ENCODE assay signal across 11 mouse cellular contexts in the genomic region with DNA sequence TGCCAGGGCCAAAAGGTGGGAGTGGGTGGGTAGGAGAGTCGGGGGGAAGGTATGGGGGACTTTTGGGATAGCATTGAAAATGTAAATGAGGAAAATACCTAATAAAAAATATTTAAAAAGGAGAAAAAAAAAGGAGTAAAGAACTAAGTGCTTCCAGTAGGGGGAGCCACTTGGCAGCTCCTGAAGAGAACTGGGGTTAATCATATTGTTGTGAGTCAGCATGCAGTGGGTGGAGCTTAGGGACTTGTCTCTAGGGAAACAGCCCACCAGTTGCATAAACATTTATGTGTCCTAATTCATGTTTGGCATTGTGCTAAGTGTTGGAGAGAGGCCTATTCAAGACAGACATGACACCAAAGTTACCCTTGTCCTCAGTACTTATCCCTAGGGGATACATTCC.
DNase-seq lines count a peak whose midpoint lies in the region; ATAC-seq and TF ChIP-seq lines count a peak whose summit lies in the region.
"Had no signal": no experiment of that assay in that cellular context is flagged by ENCODE, and none has a peak within 500 bp of the region (broad histone marks: within the 10 kb centered on the region; RNA-seq: fewer than 3 reads in every experiment).

No protein-coding gene starts in this region.

- H3K36me3 ChIP-seq in liver, postnatal 0 days (replicated peaks; ENCODE audit: insufficient read depth, low read length), result no peaks in the 10 kb centered on the region
- H3K36me3 ChIP-seq in forebrain, embryonic 16.5 days (ENCODE audit: control insufficient read depth, insufficient read depth), result no peaks in the 10 kb centered on the region

- TF ChIP-seq CTCF in gastrocnemius, adult 2 months (IDR thresholded peaks at IDR 0.05), result peak; percentile 42
- peak; percentile 33 for TF ChIP-seq CTCF in liver, postnatal 0 days (IDR thresholded peaks at IDR 0.05; ENCODE audit: low read depth)

- 35% methylated on average over 1 of the region's 1 CpGs for WGBS in liver, postnatal 0 days (ENCODE audit: insufficient replicate concordance)
- 68% methylated on average over 1 of the region's 1 CpGs for WGBS in forebrain, embryonic 16.5 days

- no peak for DNase-seq in gastrocnemius, adult 2 months
- DNase-seq in gastrocnemius, postnatal 14 days, result no peak
- DNase-seq in liver, postnatal 0 days, result peak; percentile 19
- no peak for DNase-seq in liver
- DNase-seq in adrenal gland, adult 8-10 months, result peak; percentile 9
- DNase-seq in lung, postnatal 36 days, result peak; percentile 47
- no peak for DNase-seq in layer of hippocampus, adult 9-10 months (ENCODE audit: low spot score)
- DNase-seq: cerebellum, postnatal 36 days had no signal

- no peak overlapping the region for H3K9ac ChIP-seq in liver, postnatal 0 days (replicated peaks)
- H3K9ac ChIP-seq in forebrain, embryonic 16.5 days (replicated peaks; ENCODE audit: low read depth, low read length), result no peak overlapping the region

- no peak overlapping the region for H3K4me2 ChIP-seq in liver, postnatal 0 days (ENCODE audit: low read depth, low read length)
- H3K4me2 ChIP-seq in forebrain, embryonic 16.5 days (ENCODE audit: low read length), result no peak overlapping the region

- no peak for TF ChIP-seq EP300 in liver, postnatal 0 days (IDR thresholded peaks at IDR 0.05; ENCODE audit: low read depth)

- intact Hi-C loops in gastrocnemius, adult 2 months (cut with DNase I), result loop anchor here (5.0 kb wide), 1 partner anchor 307 kb away; no protein-coding TSS in a partner anchor
- intact Hi-C loops in gastrocnemius, postnatal 14 days (cut with DNase I; ENCODE audit: low total_unique reads), result no loop called here

- ATAC-seq in liver, postnatal 0 days, result no peak
- no peak for ATAC-seq in forebrain, embryonic 16.5 days
- ATAC-seq: CD4-positive, CD25-positive, alpha-beta regulatory T cell, adult 4 months had no signal

- H3K9me3 ChIP-seq in liver, postnatal 0 days (ENCODE audit: low read length), result no peaks in the 10 kb centered on the region
- no peaks in the 10 kb centered on the region for H3K9me3 ChIP-seq in forebrain, embryonic 16.5 days (ENCODE audit: control insufficient read depth, low read length)

- H3K27me3 ChIP-seq in liver, postnatal 0 days (ENCODE audit: insufficient read depth, low read length), result no peaks in the 10 kb centered on the region
- H3K27me3 ChIP-seq in forebrain, embryonic 16.5 days (replicated peaks; ENCODE audit: control insufficient read depth, insufficient read depth, low read length), result no peaks in the 10 kb centered on the region

- H3K4me1 ChIP-seq in liver, postnatal 0 days (ENCODE audit: insufficient read depth), result no peaks in the 10 kb centered on the region
- H3K4me1 ChIP-seq in forebrain, embryonic 16.5 days (replicated peaks; ENCODE audit: control insufficient read depth, insufficient read depth, low read length), result peaks cover 11% of the 10 kb centered on the region

- no peak overlapping the region for H3K27ac ChIP-seq in gastrocnemius, adult 2 months
- H3K27ac ChIP-seq in liver, postnatal 0 days (ENCODE audit: low read depth), result no peak overlapping the region
- H3K27ac ChIP-seq in forebrain, embryonic 16.5 days (ENCODE audit: low read length), result no peak overlapping the region

- H3K4me3 ChIP-seq in gastrocnemius, adult 2 months, result no peak overlapping the region
- H3K4me3 ChIP-seq in liver, postnatal 0 days (ENCODE audit: low read depth, low read length), result no peak overlapping the region
- H3K4me3 ChIP-seq in forebrain, embryonic 16.5 days (replicated peaks; ENCODE audit: low read length), result no peak overlapping the region
- H3K4me3 ChIP-seq: erythroblast, embryonic 14.5 days had no signal

Comparison
In these comparisons a context has a peak if more than half of its experiments do, and no peak if none do; other contexts are left out.
1. DNase-seq: peak in liver, postnatal 0 days (single experiment), adrenal gland, adult 8-10 months (single experiment) and lung, postnatal 36 days (single experiment); none in gastrocnemius, adult 2 months (single experiment), gastrocnemius, postnatal 14 days (single experiment), liver (single experiment) and layer of hippocampus, adult 9-10 months (single experiment).